Mouse (Mus musculus) retina, postnatal 7 days (tissue): ENCODE measurements around the gene Msrb3.
A peak's percentile ranks its signal among the peaks of the same experiment; 100 is the strongest.

ENCODE experiments used
- DNase-seq: peaks from one replicate; pipeline ENCODE4 v3.0.0-alpha.2; 2012; ENCODE audit warnings: low read depth, low spot score

Msrb3 gene

GRCm38 (mm10) chr10:120898357-120898756, 544 bp downstream of the Msrb3 start:
- DNase-seq, result no peak

- DNase-seq, result no peak
Observed at GRCm38 (mm10) chr10:120895899-120896289, 3.0 kb downstream of the Msrb3 start.

GRCm38 (mm10) chr10:120894978-120895898, 3.7 kb downstream of the Msrb3 start:
- DNase-seq, result no peak

- no peak for DNase-seq
Observed at GRCm38 (mm10) chr10:120893938-120894337, 5.0 kb downstream of the Msrb3 start.

DNA sequence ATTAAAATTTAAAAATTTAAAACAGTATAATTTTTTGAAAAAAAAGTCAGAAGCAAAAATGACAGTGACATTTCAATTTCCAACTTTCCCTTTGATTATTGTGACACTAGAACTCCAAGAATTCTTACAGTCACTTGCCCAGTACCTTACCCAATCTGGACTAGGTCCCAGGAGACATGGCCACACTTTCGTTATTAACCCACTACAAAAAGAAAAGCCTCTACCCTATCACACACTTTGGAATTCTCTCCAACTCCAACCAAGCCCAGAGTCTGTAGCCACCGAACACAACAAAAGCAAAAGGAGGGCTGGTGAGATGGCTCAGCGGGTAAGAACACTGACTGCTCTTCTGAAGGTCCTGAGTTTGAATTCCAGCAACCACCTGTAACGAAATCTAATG, 7.8 kb downstream of the Msrb3 start:
- no peak for DNase-seq

DNA sequence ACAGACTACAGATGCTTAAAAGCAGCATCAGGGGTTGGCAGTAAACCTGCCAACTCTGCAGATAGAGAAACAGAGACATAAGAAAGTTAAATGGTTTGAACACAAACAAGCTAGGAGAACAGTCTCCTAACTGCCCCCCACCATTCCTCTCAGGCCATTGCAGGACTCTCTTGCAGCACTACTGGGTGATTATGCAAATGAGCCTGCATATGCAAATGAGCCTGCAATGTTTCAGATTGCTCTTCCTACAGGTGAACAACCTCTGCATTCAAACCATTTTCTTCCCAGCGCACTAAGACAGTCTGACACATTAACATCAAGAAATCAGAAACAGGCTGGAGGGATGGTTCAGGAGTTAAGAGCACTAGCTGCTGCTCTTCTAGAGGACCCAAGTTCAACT, 8.3 kb downstream of the Msrb3 start:
- no peak for DNase-seq

GRCm38 (mm10) chr10:120888531-120888930, 10.4 kb downstream of the Msrb3 start:
- DNase-seq, result no peak

DNA sequence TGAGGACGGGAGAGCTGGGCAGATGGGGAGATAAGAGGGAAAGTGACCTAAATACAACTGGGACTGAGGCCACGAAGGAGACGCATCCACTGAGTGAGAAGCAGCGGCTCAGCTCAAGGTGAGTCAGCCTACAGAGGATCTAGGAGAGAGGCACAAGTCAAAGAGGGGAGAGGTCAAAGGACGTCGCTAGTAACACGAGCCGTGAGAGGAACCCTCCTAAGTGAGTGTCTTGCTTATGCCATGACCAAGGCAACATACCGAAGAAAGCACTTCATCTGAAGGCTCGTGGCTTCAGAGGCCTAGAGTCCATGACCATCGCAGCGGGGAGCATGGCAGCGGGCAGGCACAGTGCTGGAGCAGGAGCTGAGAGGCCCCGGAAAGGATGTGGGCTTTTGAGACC, 14.7 kb downstream of the Msrb3 start:
- DNase-seq, result no peak

DNA sequence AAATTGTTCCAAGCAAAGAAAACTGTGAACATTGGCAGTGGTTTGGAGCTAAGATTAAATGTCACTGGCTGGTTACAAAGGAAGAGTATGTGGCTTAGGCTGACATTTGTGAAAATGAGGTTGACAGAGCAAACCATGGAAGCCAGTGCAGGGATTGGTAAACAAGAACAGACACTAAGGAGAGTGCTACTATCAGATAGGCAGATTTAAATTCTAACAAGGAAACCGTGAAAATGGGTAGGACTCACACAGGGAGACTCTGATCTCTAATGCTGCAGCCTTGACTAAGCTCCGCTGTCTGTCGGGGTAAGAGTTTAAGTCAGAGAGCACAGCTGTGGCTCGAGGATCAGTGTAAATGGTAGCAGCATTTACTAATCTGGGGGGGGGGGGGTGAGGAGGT, 15.2 kb downstream of the Msrb3 start:
- no peak for DNase-seq

DNA sequence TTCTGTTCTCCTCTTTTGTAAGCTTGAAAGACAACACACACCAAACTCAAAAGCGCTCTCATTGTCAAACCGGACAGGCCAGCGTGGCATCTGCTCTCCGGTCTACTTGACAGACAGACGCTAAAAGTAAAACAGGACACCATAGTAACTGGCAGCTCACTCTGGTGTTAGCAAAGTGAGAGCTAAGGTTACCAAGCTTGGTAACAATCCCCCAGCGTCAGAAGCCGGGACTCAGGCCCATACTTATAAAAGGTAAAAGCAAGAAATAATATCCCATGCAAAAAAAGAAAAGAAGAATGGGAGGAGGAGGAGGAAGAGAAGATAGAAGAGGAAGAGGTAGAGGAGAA, 15.9 kb downstream of the Msrb3 start:
- DNase-seq, result no peak

DNA sequence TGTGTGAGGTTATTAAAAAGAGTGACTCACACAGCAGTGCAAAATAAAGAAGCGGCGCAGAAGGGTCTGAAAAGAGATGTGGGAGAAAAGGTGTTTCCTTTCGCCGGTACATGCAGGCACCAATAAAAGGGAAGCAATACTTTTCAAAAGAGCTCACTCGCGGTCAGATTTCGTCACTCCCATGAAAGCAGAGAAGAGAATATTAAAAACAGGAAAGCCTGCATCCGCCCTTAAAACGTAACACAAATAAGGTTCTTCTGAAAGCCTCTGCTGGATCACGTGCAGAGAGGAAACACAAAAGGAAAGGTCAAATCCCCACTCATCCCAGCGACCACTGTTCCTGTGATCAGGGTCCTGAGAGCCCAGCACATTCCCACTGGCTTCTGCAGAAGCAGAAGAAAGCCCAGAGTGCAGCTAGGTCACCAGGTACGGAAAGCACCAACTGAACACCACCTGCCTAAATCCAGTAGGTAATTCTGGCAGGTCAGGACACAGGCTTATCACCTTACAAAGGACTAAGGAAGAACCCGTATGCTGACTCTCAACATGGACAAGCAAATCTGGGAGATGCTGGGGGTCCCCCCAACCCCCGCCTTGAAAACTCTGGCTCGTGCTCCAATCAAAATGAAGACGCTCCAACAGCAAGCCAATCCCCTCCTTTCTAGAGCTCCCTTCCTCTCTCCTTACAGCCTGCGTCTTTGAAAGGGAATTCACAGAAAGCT, 16.4 kb downstream of the Msrb3 start:
- no peak for DNase-seq

GRCm38 (mm10) chr10:120876549-120877270, 22.2 kb downstream of the Msrb3 start:
- DNase-seq, result no peak

- peak; percentile 73 for DNase-seq
Observed at GRCm38 (mm10) chr10:120875672-120876463, 23.0 kb downstream of the Msrb3 start.

DNA sequence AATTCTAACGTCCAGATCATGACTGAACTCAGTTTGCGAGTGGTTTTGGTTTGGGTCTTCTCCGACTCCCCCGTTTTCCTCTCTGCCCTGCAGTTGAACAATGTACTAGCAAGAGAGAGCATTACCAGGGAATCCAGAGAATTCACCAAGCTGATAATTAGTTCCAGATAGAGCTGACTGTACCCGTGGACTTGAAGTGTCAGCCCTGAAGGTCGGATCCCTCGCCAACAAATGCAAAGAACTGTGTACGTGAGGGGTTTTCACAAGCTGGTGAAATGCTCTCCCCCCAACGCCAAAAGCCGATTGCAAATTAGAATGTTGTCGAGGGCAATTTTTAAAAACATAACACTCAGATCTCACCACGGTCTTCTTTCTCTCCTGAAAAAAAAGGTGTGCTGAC, 24.6 kb downstream of the Msrb3 start:
- DNase-seq, result no peak

GRCm38 (mm10) chr10:120873646-120874201, 25.2 kb downstream of the Msrb3 start:
- DNase-seq, result no peak

- peak; percentile 46 for DNase-seq
Observed at GRCm38 (mm10) chr10:120872483-120872862, 26.4 kb downstream of the Msrb3 start.

GRCm38 (mm10) chr10:120871630-120872482, 27.0 kb downstream of the Msrb3 start:
- DNase-seq, result no peak

DNA sequence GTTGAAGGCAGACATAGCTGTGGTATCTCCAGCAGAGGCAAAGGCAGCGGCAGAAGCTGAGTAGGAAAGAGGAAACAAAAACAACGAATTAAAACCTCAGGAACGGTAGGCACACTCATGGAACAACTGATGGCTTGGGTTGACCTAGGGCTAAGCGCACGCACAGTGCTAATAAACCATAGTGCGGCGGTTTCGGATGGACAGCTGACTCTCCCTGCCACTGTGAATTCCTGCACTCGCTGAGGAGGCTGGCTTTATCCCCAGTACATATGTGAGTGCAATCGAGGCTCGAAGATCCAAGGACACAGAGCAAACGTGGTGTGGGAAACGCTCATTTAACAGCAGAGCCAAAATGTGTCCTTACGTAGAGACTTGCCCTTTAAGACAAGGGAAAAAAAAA, 27.8 kb downstream of the Msrb3 start:
- DNase-seq, result no peak

- DNase-seq, result no peak
Observed at GRCm38 (mm10) chr10:120869241-120869775, 29.6 kb downstream of the Msrb3 start.

GRCm38 (mm10) chr10:120864446-120864845, 34.5 kb downstream of the Msrb3 start:
- DNase-seq, result peak; percentile 61
